Mouse (Mus musculus) CD4-positive, CD25-positive, alpha-beta regulatory T cell, adult 4 months (primary cell): ENCODE results near the gene Gpatch2. TPM values are rescaled to one million over a fixed set of nuclear protein-coding genes. Genes with fewer than 3 reads are reported as not detected.

Experiments used
- ATAC-seq: one replicate; pipeline ENCODE4 v1.8.0; 2017
- polyA plus RNA-seq, 2 experiments: library from polyadenylated mRNA; unstranded; fragments of 100-300 nt; shearing (Covaris generic); gene quantifications; one replicate each; pipeline ENCODE4 v1.2.1; 2017

Gene Gpatch2
- polyA plus RNA-seq, 2 experiments from 2014 or later: 22.7 to 23.3 TPM

DNA sequence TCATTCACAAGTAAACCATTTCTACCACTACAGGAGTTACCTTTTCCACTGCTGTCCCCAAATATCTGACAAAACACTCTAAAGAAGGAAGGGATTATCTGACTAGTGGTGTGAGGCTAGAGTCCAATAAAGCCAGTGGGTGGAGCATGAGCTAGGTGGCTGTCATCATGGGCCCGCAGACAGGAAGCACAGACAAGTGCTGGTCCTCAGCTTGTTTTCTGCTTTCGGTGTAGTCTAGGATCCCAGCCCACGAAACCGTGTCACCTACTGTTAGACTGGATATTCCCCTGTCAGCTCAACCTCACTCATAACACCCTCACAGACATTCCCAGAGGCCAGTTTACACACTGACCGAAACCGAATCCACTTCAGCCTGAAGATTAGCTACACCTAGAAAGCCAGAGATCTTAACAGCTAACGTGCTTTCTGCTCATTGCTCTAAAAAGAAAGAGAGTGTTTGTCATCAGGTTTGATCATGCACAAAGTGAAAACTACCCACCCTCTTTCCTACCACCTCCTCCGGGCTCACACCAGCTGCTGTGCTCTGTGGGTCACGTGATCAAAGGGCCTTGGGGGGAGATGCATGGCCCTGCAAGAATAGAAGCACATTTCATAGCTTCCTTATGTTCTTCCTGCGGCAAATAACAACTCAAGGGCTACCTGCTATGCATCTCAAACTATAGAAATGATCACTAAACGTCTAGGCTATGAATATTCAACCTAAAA lies 161.8 kb downstream of the Gpatch2 start:
- ATAC-seq: peak; percentile 67

DNA sequence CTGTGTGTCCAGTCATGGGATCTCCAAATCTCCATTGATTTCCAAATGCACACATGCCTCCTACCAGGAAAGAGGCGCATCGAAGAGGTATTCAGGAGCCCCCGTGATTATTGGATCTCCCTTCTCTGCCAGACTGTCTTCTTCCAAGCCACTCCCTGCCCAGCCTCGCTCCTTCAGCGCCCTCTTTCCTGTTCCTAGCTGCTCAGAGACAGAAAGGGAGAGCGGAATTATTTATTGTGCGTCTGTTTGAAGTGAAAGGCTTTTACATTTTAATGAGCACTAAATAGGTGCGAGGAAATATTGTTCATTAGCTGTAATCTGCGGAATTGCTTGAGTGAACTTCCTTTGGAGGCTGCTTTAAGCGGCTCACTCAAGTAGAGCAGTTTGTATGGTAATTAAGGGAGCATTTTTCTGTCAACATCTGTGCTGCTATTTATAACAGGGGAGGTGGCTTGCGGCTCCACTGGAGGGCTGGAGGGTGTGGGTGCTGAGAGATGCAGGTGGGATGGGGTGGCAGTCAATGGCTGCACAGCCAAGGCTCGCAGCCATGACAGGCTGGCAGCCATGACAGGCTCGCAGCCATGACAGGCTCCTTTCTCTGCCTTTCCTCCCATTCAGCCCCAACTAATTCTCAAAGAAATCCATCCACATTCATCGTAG lies 162.7 kb downstream of the Gpatch2 start:
- no peak for ATAC-seq

DNA sequence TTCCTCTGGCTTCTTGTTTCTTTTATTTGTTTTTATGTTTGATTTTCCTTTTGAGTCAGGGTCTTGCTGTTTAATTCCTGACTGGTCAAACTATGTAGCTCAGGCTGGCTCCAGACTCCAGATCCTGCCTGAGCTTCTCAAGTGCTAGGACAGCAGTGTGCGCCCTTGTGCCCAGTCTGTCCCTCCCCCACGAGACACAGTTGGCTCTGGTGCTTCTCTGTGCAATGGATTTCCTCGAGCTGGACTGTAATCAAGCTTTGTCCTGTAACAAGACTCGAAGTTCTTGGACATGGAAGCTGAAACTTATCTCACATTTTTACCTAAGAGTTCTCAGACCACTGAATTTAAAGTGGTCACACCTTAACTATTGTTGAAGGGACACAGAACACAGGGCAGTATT lies 174.2 kb downstream of the Gpatch2 start:
- ATAC-seq: no peak

DNA sequence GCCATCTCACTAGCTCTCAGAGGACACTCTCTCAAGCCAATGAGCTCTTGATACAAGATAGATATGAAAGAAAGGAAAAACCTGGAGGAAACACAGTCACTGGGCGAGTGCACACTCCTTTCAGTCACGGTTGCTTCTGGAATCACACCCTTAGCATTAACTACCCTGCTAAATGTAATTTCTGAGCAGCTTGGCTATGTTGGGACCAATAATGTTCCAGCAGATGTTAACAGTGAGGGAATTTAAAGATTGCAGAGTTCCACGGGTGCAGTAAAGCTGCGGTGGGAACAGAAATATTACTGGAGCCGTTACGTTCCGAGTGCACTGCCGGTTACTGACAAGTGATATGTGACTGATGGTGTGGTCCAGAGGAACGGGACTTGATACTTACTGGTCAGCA lies 185.5 kb downstream of the Gpatch2 start:
- no peak for ATAC-seq

Other genes starting within 250 kb of the Gpatch2 start
- gene D1Pas1, start 248.1 kb upstream of the Gpatch2 start, polyA plus RNA-seq: not detected
- not detected for gene Spata17, start within 50 bp of the Gpatch2 start, polyA plus RNA-seq